Mouse (Mus musculus): Measurements from ENCODE around the gene Ap1s3. TPM values are rescaled to one million over a fixed set of nuclear protein-coding genes. Genes with fewer than 3 reads are reported as not detected.

Ap1s3 gene
- polyA plus RNA-seq, 1 experiment, result 65.9 TPM

DNA sequence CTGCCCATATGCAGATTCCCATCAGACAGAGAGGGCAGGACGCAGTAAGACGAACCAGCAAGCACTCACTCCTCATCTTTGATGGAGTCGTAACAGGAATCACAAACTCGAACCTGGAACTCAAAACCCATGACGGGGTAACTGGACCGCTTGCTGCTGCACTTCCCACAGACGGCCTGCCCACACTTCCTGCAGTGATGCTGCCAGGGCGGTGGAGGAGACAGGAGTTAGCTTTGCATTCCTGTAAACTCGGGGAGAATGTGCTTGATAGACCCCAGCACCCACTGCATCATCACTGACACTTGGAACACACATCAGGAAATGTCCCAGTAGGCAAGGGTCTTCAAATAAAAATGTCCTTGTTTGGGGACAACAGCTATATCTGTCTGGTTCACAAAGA lies 35.6 kb upstream of the Ap1s3 start:
- Histone ChIP-seq H3K4me1 (ENCODE audit: control insufficient read depth, insufficient read depth, insufficient read length) (peaks cover 9% of the 10 kb centered on the region; the same call in 1 of the 2 replicates), H3K27ac (ENCODE audit: insufficient read depth, low read length) (no peak overlapping the region), H3K36me3 (ENCODE audit: control insufficient read depth, insufficient read depth, low read length) (peaks cover 12% of the 10 kb centered on the region), H3K27me3 (ENCODE audit: control insufficient read depth, insufficient read depth, low read length) (no peaks in the 10 kb centered on the region), H3K4me3 (ENCODE audit: extremely low read depth, insufficient read depth, insufficient read length) (no peak overlapping the region)
- DNase-seq (ENCODE audit: low read depth in 1 of 2, low spot score in 2 of 2), result no peak
- TF ChIP-seq CTCF (IDR thresholded peaks at IDR 0.05; ENCODE audit: extremely low read depth, insufficient read depth, insufficient read length, insufficient replicate concordance) (no peak), POLR2A (IDR thresholded peaks at IDR 0.05; ENCODE audit: low read depth, low read length) (no peak)
- 84% methylated on average over 9 of the region's 9 CpGs for WGBS

DNA sequence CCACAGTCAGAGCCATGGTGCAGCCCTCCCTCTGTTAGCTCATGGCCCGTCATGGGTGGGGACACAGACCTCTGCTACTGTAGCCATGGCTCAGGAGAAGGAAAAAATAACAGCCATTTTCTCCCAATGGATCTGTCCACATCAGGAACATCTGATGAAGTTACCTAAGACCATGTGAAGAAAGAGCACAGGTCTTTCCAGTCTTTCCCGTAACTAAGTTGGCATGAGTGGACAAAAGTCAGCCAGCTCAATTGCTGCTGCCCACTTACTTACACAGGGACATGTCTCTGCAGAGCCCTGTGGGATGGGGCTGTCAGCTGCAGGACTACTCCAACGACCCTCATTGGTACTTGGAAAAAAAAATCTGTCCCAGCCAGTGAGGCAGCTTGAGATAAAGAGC lies 34.9 kb upstream of the Ap1s3 start:
- H3K27ac ChIP-seq (ENCODE audit: insufficient read depth, low read length), result no peak overlapping the region
- 87% methylated on average over 3 of the region's 3 CpGs for WGBS
- TF ChIP-seq CTCF (IDR thresholded peaks at IDR 0.05; ENCODE audit: extremely low read depth, insufficient read depth, insufficient read length, insufficient replicate concordance) (no peak), POLR2A (IDR thresholded peaks at IDR 0.05; ENCODE audit: low read depth, low read length) (no peak)
- H3K4me1 ChIP-seq (ENCODE audit: control insufficient read depth, insufficient read depth, insufficient read length), result peaks cover 6% of the 10 kb centered on the region; the same call in 1 of the 2 replicates
- DNase-seq (ENCODE audit: low read depth in 1 of 2, low spot score in 2 of 2), result no peak
- H3K27me3 ChIP-seq (ENCODE audit: control insufficient read depth, insufficient read depth, low read length), result no peaks in the 10 kb centered on the region
- no peak overlapping the region for H3K4me3 ChIP-seq (ENCODE audit: extremely low read depth, insufficient read depth, insufficient read length)
- peaks cover 12% of the 10 kb centered on the region for H3K36me3 ChIP-seq (ENCODE audit: control insufficient read depth, insufficient read depth, low read length)

- H3K27ac ChIP-seq (ENCODE audit: insufficient read depth, low read length), result no peak overlapping the region
- WGBS, result 89% methylated on average over 2 of the region's 2 CpGs
- no peak for DNase-seq (ENCODE audit: low read depth in 1 of 2, low spot score in 2 of 2)
- H3K36me3 ChIP-seq (ENCODE audit: control insufficient read depth, insufficient read depth, low read length), result peaks cover 12% of the 10 kb centered on the region
- no peaks in the 10 kb centered on the region for H3K4me1 ChIP-seq (ENCODE audit: control insufficient read depth, insufficient read depth, insufficient read length)
- no peak for TF ChIP-seq POLR2A (IDR thresholded peaks at IDR 0.05; ENCODE audit: low read depth, low read length)
- no peak for TF ChIP-seq CTCF (IDR thresholded peaks at IDR 0.05; ENCODE audit: extremely low read depth, insufficient read depth, insufficient read length, insufficient replicate concordance)
- H3K4me3 ChIP-seq (ENCODE audit: extremely low read depth, insufficient read depth, insufficient read length), result no peak overlapping the region
- no peaks in the 10 kb centered on the region for H3K27me3 ChIP-seq (ENCODE audit: control insufficient read depth, insufficient read depth, low read length)
Observed at GRCm38 (mm10) chr1:79704672-79705071, 32.9 kb upstream of the Ap1s3 start.

- WGBS, result 28% methylated on average over 8 of the region's 8 CpGs
- no peak for TF ChIP-seq POLR2A (IDR thresholded peaks at IDR 0.05; ENCODE audit: low read depth, low read length)
- no peak for TF ChIP-seq CTCF (IDR thresholded peaks at IDR 0.05; ENCODE audit: extremely low read depth, insufficient read depth, insufficient read length, insufficient replicate concordance)
- no peak for DNase-seq (ENCODE audit: low read depth in 1 of 2, low spot score in 2 of 2)
- H3K4me1 ChIP-seq (ENCODE audit: control insufficient read depth, insufficient read depth, insufficient read length), result no peaks in the 10 kb centered on the region; the same call in 1 of the 2 replicates
- no peaks in the 10 kb centered on the region for H3K27me3 ChIP-seq (ENCODE audit: control insufficient read depth, insufficient read depth, low read length)
- no peak overlapping the region for H3K4me3 ChIP-seq (ENCODE audit: extremely low read depth, insufficient read depth, insufficient read length)
- no peak overlapping the region for H3K27ac ChIP-seq (ENCODE audit: insufficient read depth, low read length)
- peaks cover 12% of the 10 kb centered on the region for H3K36me3 ChIP-seq (ENCODE audit: control insufficient read depth, insufficient read depth, low read length)
Observed at GRCm38 (mm10) chr1:79703520-79703919, 31.7 kb upstream of the Ap1s3 start.

GRCm38 (mm10) chr1:79698506-79698905 lies 26.7 kb upstream of the Ap1s3 start:
- no peak for DNase-seq (ENCODE audit: low read depth in 1 of 2, low spot score in 2 of 2)
- H3K27ac ChIP-seq (ENCODE audit: insufficient read depth, low read length), result no peak overlapping the region
- H3K36me3 ChIP-seq (ENCODE audit: control insufficient read depth, insufficient read depth, low read length), result no peaks in the 10 kb centered on the region
- 50% methylated on average over 2 of the region's 2 CpGs for whole genome bisulfite sequencing
- H3K4me1 ChIP-seq (ENCODE audit: control insufficient read depth, insufficient read depth, insufficient read length), result no peaks in the 10 kb centered on the region; the same call in 1 of the 2 replicates
- H3K4me3 ChIP-seq (ENCODE audit: extremely low read depth, insufficient read depth, insufficient read length), result no peak overlapping the region
- no peaks in the 10 kb centered on the region for H3K27me3 ChIP-seq (ENCODE audit: control insufficient read depth, insufficient read depth, low read length)
- no peak for TF ChIP-seq POLR2A (IDR thresholded peaks at IDR 0.05; ENCODE audit: low read depth, low read length)
- TF ChIP-seq CTCF (IDR thresholded peaks at IDR 0.05; ENCODE audit: extremely low read depth, insufficient read depth, insufficient read length, insufficient replicate concordance), result no peak

DNA sequence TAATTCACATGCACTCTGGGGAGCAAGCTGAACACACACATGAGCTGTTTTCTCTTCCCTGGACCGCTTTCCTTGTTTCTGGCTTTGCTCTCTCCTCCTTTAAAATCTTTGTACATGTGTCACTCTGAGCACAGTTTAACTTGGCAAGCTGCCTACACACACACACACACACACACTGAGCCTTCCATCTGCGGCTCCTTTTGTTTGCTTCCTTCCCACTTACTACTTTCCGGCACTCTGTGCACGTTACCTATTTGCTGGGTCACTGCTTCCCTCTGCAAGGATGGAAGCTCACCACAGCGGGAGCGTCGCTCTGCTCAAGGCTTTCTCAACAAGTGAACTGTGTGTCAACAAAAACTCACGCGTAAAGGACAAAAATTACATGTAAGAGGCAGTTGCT lies 25.6 kb upstream of the Ap1s3 start:
- DNase-seq (ENCODE audit: low read depth in 1 of 2, low spot score in 2 of 2), result no peak
- WGBS, result 15% methylated on average over 9 of the region's 9 CpGs
- H3K27ac ChIP-seq (ENCODE audit: insufficient read depth, low read length), result no peak overlapping the region
- H3K4me1 ChIP-seq (ENCODE audit: control insufficient read depth, insufficient read depth, insufficient read length), result no peaks in the 10 kb centered on the region; the same call in 1 of the 2 replicates
- H3K4me3 ChIP-seq (ENCODE audit: extremely low read depth, insufficient read depth, insufficient read length), result no peak overlapping the region
- TF ChIP-seq CTCF (IDR thresholded peaks at IDR 0.05; ENCODE audit: extremely low read depth, insufficient read depth, insufficient read length, insufficient replicate concordance), result no peak
- H3K36me3 ChIP-seq (ENCODE audit: control insufficient read depth, insufficient read depth, low read length), result no peaks in the 10 kb centered on the region
- H3K27me3 ChIP-seq (ENCODE audit: control insufficient read depth, insufficient read depth, low read length), result no peaks in the 10 kb centered on the region

GRCm38 (mm10) chr1:79696933-79697332 lies 25.2 kb upstream of the Ap1s3 start:
- Histone ChIP-seq H3K27me3 (ENCODE audit: control insufficient read depth, insufficient read depth, low read length) (no peaks in the 10 kb centered on the region), H3K27ac (ENCODE audit: insufficient read depth, low read length) (no peak overlapping the region), H3K4me1 (ENCODE audit: control insufficient read depth, insufficient read depth, insufficient read length) (no peaks in the 10 kb centered on the region; the same call in 1 of the 2 replicates), H3K4me3 (ENCODE audit: extremely low read depth, insufficient read depth, insufficient read length) (no peak overlapping the region), H3K36me3 (ENCODE audit: control insufficient read depth, insufficient read depth, low read length) (no peaks in the 10 kb centered on the region)
- WGBS, result 73% methylated on average over 5 of the region's 5 CpGs
- no peak for DNase-seq (ENCODE audit: low read depth in 1 of 2, low spot score in 2 of 2)
- no peak for TF ChIP-seq CTCF (IDR thresholded peaks at IDR 0.05; ENCODE audit: extremely low read depth, insufficient read depth, insufficient read length, insufficient replicate concordance)
- TF ChIP-seq POLR2A (IDR thresholded peaks at IDR 0.05; ENCODE audit: low read depth, low read length), result no peak

All from spleen, adult 2 months (tissue).